Mouse (Mus musculus) liver, adult (tissue): ENCODE results near the gene Galp.

ENCODE experiments used
- GATA4 ChIP-seq: IDR thresholded peaks from 2 replicates; pipeline ENCODE4 v1.6.1; 2014; ENCODE audit warnings: mild to moderate bottlenecking, low read length; ENCODE audit not compliant: insufficient replicate concordance

The Galp gene

GRCm38 (mm10) chr7:6196790-6197189 lies at the start of gene Galp:
Gene Galp, plus strand, starts transcription at chr7:6197090.
- TF ChIP-seq GATA4 = no peak

GRCm38 (mm10) chr7:6147688-6148087 lies 49.2 kb upstream of the Galp start:
- no peak for TF ChIP-seq GATA4

- no peak for TF ChIP-seq GATA4
Observed at GRCm38 (mm10) chr7:6151266-6151665, 45.6 kb upstream of the Galp start.

- no peak for TF ChIP-seq GATA4
Observed at GRCm38 (mm10) chr7:6152036-6152435, 44.9 kb upstream of the Galp start.

- no peak for TF ChIP-seq GATA4
Observed at GRCm38 (mm10) chr7:6153131-6153530, 43.8 kb upstream of the Galp start.

- no peak for TF ChIP-seq GATA4
Observed at GRCm38 (mm10) chr7:6154164-6154563, 42.7 kb upstream of the Galp start.

- TF ChIP-seq GATA4 = peak; percentile 68; the same call in 1 of the 2 replicates
Observed at GRCm38 (mm10) chr7:6155031-6155872, 41.6 kb upstream of the Galp start.

GRCm38 (mm10) chr7:6155901-6156411 lies 40.9 kb upstream of the Galp start, which contains the start of gene Zfp787:
Gene Zfp787, minus strand, starts transcription at chr7:6155997.
- TF ChIP-seq GATA4 = no peak; the same call in 1 of the 2 replicates

GRCm38 (mm10) chr7:6156901-6157472 lies 39.9 kb upstream of the Galp start:
- TF ChIP-seq GATA4 = peak; percentile 54; the same call in 1 of the 2 replicates

GRCm38 (mm10) chr7:6157479-6157878 lies 39.4 kb upstream of the Galp start:
- no peak for TF ChIP-seq GATA4

- no peak for TF ChIP-seq GATA4
Observed at GRCm38 (mm10) chr7:6159604-6160003, 37.3 kb upstream of the Galp start.

GRCm38 (mm10) chr7:6161541-6161940 lies 35.3 kb upstream of the Galp start:
- TF ChIP-seq GATA4 = no peak

- TF ChIP-seq GATA4 = no peak
Observed at GRCm38 (mm10) chr7:6162172-6162571, 34.7 kb upstream of the Galp start.

- TF ChIP-seq GATA4 = no peak
Observed at GRCm38 (mm10) chr7:6164671-6165070, 32.2 kb upstream of the Galp start.

- no peak for TF ChIP-seq GATA4
Observed at GRCm38 (mm10) chr7:6169403-6169802, 27.5 kb upstream of the Galp start.

GRCm38 (mm10) chr7:6170391-6170790 lies 26.5 kb upstream of the Galp start:
- peak; percentile 32; the same call in 1 of the 2 replicates for TF ChIP-seq GATA4
